Mouse (Mus musculus) right cerebral cortex, postnatal 36 days (tissue): ENCODE measurements around the gene Auts2.
A peak's percentile ranks its signal among the peaks of the same experiment; 100 is the strongest.

Experiments used
- DNase-seq, 2 experiments: peaks; one replicate each; pipeline ENCODE4 v3.0.0; 2022; ENCODE audit warnings: low spot score in 2 of 2, mixed read lengths in 1 of 2

The Auts2 gene

DNA sequence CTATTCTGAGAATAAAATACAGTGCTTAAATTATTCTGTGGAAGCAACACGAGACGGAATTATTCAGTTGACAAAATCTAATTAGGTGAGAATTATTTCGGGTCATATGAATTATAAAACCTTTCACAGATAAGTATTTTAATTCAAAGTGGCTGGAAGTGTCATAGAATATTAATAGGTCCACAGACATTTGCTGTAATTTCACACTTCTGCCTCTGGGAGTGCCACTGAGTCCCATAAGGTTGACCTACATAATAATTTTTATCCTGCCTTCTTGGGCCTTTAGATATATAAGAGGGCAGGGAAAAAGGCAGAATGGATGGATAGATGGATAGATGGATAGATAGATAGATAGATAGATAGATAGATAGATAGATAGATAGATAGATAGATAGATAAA lies 454.6 kb downstream of the Auts2 start:
- no peak for DNase-seq

DNA sequence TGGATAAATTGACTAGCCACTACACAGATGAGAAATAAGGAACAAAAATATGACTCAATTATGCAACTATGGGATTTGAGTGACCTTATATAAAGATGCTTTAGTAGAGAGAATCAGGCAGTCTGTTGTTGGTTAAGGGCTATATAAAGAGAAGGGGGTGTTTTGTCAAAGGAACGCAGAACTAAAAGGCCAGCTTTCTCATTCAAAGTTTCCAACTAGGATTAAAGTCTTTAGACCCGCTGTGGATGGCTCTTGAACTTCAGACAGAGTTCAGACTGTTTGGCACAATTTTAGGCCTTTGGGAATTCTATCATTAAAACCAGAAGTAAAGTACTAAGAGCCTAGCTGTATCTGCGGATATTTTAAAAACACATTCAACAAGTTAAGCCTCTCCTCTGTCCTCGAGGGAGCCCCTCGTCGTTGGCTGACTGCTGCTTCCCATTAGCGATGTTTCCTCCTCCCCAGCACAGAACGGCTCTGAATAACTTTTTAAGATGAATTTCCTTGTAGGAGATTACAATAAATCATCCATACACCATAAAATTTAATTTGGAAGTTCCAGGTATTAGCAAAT lies 459.3 kb downstream of the Auts2 start:
- no peak for DNase-seq

DNA sequence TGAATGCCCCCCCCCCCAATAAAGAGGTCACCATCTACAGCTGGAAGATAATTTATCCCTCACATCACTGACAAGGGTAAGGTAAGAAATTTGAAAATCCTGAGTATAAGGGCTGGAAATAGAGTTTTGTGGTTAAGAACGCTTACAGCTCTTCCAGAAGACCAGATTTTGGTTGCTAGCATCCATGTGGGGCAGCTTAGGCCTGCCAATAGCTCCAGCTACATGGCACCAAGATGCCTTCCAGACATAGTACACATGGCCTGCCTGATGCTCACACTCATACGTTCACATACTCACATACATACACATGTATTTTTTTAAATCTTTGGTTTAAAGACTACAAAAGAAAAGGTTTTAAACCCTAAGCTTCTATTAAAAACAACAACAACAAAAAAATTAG lies 467.2 kb downstream of the Auts2 start:
- no peak for DNase-seq

DNA sequence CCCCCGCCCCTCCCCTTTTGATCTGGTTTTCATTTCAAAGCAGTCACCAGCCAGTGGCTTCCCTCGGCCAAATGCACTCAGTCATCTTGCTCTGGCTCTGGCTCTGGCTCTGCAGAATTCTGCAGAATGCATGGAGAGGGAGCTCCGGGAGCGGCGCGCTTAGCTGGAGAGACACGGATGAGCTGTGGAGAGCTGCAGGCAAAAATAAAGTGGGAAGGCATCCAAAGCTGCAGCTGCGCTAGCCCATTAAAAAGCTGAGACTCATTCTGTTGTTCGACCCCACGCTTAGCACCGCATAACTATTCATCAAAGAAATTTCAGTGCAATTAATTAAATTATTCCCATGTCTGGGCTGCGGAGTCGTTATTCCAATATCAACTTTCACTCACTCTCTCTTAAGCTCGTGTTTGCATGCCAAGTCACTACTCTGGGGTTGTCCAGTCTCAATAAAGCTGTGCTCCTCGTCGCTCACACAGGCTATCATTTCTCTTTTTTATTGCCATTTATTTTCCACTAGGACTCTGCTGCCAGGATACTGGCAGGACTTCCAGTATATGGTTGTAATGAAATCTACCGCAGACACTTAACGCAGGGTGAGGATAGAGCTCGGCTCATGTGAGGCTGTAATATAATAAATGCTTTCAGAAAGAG lies 468.3 kb downstream of the Auts2 start:
- DNase-seq = peak; percentile 64

DNA sequence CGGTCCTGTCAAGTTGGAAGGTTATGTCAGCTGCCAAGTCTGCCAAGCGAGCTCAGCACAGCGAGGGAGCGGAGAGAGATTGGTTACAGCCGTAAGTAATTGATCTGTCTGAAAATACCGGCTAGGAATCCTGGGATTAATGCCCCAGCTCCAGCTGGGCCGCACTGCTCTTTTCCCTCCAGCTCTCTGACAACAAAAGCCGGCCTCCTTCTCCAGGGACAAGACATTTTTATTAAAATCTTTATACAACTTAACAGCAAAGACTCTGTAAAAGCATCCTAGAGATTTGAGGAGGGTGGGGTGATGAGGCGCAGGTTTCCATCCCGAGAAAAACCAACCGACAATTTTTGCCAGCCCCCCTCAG lies 468.8 kb downstream of the Auts2 start:
- no peak for DNase-seq

DNA sequence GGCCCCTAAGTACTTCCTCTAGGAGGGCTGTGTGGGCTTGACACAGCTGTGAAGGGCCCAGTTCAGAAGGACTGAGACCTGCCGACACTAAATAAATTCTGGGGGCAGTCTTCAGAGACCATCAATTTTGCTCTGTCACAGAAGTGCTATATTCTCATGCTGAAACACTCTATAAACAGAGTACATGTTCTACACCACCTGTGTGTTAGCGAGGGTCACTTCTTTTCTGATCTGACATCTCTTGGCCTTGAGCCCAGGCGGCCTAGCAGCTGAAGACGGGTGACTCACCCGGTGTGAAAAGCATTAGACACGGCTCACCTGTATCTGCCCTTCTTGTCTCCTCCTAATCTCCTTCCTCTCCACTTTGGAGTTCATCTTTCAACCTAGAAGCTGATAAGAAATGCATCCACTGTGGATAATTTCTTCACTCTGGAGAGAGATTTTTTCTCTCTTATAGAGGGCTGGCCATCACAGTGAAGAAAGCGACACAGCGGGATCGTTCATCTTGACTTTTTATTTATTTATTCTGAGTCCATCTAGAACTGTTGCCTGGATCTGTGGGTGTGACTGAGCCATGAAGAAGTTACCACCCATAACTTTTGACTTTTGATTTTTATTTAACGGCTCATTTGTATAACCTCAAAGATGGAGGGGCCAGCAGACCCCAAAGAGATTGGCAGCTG lies 469.3 kb downstream of the Auts2 start:
- peak in 1 of 2 experiments; percentile 4 for DNase-seq

DNA sequence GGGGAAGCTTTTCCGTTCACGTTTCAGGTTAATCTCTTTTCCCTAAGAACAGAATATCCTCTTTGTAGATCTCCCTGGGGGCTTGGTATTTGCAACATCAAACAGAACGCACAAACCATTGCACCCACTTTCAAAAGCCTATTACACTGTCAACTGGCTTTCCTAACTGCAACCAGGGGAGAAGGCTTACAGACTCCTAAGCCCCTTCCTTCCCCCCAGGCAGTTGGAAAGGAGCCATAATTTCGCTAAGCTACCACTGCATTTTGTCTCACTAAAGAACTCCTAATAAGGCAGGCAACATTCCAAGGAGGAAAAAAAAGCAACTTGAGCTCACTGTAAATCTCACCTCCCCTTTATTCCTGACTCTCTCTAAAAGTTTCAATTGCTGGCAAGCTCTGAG lies 470.8 kb downstream of the Auts2 start:
- no peak for DNase-seq

DNA sequence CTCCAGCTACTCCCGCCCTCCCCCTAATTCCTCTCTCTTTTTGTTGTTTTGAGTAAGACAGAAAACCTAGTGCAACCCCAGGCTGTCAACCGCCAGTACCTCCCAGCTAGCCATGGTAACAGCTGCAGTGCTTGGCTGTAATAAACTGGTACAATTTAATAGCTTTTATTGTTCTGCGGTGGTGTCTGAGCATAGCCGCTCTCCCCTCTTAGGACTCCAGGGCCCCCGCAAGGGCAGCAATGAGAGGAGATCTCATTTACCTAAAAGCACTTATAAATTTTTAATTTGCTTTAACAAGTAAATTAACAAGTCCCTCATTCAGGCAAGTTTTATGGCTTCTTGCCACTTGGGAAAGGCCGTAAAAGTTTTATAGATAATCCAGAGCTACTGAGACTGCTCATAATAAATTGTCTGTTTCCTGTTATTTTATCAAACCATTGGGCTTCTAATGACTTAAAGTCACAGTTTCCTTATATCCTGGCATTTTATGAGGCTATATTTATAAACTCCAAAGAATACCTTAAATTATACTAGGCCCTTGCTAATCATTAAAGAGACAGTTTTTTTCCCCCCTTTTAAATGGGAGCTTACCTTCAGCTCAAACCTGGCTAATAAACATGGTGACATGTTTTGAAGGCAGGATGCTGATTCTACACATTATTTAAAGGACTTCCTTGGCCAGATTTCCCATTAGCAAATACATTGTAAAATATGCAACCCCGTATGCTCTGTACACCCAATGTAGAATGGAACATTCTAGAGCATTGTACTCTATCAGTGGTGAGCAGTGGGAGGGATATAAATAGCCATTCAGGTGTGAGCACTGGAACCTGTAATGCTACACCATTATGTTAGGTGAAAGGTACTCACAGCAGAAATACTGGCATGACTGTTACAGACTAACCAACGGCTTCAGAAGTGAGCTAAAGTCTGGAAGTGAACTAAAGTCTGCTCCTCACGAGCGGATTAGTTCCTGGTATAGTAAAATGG lies 475.1 kb downstream of the Auts2 start:
- no peak for DNase-seq

DNA sequence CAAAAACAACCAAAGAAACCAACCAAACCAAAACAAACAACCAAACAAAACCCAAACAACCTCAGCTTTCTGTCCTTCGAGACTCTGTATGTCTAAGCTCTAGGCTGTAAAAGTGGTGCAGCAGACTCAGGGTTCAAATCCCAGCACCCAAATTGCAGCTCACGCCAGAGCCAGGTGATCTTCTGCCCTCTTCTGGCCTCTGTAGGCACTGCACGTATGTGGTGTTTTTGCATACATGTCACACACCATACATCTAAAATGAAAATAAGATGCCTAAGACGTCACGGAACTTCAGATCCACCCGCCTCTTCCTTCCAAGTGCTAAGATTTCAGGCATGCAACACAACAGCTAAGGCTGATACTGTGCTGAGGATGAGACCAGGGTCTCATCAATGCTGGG lies 483.0 kb downstream of the Auts2 start:
- DNase-seq = no peak

DNA sequence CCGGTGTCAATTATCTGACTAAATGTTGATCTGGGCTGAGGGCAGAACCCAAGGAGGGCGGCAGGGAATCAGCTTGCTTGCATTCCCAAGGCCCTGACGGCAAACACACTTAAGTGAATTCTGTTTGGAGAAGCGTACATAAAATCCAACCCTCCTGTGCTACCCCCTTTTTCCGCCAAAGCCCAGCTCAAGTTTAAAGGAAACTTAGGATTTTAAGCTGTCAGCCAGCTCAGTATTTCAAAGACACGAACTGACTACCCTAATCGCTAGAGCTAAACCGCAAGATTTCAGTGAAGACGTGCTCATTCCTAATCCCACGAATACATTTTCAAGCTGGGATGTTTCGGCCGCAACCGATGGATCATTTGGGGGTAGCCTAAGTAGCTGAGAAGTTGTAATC lies 490.5 kb downstream of the Auts2 start:
- DNase-seq = no peak

DNA sequence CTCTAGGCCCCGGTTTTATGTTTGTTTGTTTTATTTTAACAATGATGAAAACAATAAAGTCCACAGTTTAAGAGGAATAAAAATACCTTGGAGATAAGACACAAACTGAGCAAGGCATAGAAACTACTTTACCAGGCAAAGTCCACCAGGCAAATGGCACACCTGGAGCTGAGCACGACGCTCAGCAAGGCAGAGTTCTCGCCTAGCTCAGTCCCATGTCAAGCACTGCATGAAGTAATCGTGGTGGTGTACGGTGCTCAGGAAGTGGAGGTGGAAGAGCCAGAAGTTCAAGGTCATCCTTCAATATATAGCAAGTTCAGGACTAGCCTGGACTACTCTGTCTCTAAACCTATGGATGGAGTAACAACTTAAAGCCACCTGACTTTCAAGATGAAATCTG lies 503.6 kb downstream of the Auts2 start:
- no peak for DNase-seq

DNA sequence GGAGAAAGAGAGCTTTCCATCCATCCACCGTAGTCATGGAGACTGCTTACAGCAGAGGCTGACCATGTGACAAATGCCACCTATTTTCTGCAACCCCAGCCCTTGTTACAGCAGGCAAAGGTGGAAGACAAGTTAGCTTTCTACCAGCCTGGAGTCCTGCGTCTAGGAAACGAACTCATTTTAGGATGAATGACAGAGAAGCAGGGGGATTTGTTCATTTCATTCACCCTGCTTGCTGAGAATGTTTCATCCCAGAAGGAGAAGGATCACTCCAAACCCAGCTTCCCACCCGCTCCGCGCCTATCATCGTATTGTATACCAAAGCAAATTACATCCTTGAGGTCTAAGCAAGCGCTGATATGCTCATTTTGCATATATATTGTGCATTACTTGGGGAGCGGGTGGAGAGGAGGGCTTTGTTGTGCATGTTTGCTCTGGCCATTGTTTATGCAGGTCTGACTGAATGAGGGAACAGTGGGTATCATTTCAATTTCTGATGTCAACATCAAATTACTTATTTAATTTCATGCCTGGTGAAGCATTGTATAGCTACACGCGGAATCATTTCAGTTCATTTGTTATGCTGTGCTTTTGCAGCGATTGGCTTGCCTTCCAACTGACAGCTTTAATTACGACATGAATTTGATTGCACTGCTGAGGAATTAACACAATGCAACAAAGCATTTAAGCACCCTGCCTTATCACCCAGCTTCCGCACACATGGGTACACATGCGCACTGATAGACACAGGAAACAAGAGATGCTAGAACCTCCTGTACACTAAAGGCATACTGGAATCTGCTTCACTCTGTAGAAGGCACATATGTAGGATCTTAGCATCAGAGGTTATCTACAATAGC lies 509.4 kb downstream of the Auts2 start:
- no peak for DNase-seq

DNA sequence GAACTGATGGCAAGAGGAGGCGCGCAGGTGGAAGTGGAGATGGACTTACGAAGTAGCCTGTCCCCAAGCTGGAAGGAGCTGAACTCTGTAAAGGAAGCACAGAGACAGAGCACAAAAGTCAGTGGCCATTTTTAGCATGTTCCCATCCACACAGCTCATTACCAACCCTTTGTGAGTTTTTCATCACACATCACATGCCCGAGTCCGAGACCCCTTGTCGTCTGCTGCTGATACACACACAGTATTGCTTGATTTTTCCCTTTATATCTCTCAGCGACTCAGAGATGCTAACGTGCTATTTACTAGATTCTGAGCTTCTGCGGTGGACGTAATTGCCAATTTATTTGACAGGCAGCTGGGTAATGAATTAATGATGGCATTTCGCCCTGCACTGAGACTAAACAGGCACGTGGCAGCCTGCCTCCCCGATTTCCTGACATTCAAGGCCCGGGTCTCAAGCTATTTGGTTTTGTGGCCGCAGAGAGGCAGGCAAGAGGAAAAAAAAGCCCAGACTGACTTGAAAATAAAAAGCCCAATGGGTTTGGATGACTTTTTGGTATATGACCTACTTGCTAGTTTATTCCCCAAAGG lies 512.1 kb downstream of the Auts2 start:
- DNase-seq = no peak

DNA sequence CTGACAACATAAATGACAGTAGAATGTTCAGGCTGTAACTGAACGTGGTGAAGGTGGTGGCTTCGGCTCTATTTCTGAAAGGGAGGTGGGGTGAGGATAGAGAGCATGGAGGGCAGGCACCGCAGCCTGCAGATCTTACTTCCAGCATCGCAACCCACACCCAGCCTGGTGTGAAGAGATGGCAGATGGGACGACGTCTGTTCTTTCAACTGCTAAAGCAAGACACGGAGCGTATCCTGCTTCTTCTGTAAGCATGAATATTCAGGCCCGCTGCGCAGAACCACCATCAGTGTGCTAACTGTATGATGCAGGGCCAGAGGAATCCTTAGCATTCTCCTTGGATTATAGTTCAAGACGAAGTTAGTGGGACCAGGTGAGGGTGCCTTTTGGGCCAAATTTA lies 513.5 kb downstream of the Auts2 start:
- DNase-seq = peak; percentile 84 to 89

DNA sequence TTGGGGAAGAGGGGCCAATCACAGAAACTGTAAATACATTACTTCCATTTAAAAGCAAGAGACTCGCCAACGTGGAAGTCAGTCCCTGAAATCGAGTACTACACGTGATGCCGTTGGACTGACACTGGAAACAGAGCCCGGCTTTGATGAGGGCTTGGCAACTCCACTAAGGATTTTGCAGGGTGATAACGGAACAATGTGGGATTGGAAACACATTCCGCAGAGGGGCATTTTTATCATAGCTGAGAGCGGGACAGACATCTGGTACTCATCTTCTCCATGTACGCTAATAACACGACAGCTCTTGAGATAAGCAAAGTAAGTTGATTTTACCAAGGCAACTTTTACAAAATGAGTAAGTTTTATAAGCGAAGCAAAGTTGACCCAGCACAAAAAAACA lies 514.1 kb downstream of the Auts2 start:
- DNase-seq = no peak

DNA sequence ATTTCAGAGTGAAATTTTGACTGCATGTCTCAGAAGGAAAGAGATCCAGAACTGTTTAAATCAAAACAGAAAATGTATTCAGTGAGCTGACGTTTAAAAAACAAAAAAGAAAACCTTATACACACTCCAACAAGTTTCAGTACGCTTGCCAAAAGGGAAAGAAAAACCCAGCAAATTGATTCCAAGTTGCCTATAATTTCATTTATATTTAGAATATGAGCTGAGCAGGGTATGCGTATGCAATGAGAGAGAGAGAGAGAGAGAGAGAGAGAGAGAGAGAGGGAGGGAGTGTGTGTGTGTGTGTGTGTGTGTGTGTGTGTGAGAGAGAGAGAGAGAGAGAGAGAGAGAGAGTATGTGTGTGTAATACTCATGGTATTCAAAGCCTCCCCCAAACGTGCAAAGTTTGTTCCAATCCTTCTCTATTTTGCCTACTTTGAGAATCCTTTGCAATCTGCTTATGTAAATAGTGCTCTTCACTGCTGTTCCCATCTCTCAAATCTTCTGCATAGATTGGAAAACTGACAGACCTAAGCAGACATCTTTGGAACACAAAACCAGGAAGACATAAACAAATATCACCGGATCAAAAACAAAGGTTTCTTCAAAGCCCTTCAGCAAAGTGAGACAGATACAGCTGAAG lies 515.2 kb downstream of the Auts2 start:
- DNase-seq = no peak

DNA sequence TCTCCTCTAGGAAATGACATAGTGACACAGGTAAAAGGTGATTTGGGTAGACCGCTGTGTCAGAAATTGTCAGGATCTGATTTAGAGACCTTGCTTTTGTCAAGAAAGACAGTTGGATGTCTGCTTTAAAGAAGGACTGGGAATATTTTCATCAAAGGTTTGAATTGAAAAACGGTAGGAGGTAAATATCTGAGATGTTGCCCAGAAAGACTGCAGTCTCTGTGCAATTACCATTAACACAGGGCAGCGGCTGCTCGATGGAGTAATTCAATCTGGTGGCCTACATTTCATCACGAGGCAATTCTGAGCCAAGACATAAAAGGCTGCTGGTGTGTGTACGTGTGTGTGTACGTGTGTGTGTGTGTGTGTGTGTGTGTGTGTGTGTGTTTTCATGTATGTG lies 529.8 kb downstream of the Auts2 start:
- DNase-seq = no peak

DNA sequence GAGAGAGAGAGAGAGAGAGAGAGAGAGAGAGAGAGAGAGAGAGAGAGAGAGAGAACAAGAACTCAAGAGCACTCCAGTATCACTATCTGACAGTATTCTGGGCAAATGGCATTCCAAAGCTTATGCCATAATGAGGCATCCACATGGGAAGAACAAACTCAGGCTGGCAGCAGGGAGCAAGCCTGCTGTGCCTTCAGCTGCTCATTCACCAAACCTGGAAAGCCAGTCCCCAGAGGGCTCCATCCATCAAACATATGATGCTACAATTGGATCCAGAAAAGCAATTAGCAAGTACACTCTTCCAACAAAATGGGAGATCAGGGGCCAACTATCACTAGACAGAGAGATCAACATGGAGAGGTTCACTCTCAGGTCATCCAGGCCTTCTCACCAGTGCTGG lies 531.3 kb downstream of the Auts2 start:
- no peak for DNase-seq

DNA sequence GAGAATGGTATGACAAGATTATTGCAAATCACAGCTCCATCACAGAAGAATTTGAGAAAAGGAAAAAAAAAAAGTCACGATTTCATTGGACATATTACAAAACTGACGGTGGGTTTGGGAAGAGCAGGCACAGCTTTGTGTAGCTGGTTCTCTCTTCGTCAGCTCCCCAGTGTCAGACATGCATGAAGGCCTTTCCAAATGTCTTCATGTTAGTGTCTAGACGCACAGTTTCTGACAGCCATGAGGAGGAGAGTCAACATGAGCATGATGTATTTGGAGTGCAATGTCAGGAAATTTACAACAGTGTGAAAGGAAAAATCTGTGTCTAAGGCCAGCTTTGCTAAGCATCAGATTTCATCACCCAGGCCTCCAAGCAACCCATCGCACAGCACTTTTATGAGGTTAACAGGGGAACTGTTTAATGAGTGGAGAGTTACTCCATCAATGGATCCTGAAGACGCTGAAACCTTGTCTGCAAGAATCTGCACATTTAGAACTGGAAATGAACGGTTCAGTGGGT lies 534.4 kb downstream of the Auts2 start:
- DNase-seq = no peak

DNA sequence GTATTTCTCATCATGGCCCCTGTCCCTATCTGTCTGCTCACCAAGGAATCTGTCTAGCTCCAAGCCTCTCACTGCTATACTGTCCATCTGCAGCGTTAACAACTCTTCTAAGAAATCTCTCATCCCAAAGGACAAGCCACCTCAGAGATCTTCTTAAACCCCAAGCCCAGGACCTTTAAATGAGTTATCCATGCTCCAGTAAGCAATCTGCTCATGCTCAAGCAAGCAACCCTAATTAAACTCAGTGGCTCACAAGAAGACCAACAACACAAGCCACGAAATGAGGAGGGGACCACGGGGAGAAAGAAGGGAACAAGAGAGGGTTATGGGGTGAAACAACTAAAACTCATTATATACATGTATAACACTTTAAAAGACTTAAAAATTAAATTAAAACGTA lies 535.2 kb downstream of the Auts2 start:
- DNase-seq = no peak
